Mouse (Mus musculus): Measurements from ENCODE around the gene Crybg1.

GRCm38 (mm10) chr10:43953942-43954341 is 194.7 kb downstream of the Crybg1 start:
- TF ChIP-seq CTCF (IDR thresholded peaks at IDR 0.05; ENCODE audit: control insufficient read depth, insufficient read depth, low read length) (peak; percentile 92), POLR2A (IDR thresholded peaks at IDR 0.05; ENCODE audit: borderline replicate concordance, control insufficient read depth, low read depth, low read length) (no peak)
